Mouse (Mus musculus) c-Kit-positive CD71-positive TER-119-negative erythroid progenitor cells, embryonic 14.5 days (primary cell): ENCODE data around the gene D6Ertd527e.
A peak's percentile ranks its signal among the peaks of the same experiment; 100 is the strongest.

ENCODE experiments used
- DNase-seq: peaks from one replicate; pipeline ENCODE4 v3.0.0-alpha.2; 2013; ENCODE audit warnings: low read depth

D6Ertd527e gene

GRCm38 (mm10) chr6:87111493-87111892, 6.9 kb downstream of the D6Ertd527e start:
- DNase-seq = no peak

DNA sequence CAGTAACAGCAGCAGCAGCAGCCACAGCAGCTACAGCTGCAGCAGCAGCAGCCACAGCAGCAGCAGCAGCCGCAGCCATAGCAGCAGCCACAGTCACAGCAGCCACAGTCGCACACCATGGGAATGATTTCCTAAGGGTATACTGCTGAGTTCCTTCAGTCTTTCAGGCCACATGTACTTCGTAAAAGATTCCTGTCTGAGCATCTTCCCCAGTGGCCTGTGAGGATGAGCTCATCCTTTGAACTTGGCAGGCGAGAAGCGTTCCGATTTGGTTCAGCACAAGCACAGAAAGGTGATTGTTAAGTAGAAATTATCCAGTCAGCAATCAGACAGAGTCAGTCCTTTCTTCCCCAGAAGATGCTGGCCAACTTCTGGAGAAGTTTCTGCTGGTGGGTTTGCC, 7.6 kb downstream of the D6Ertd527e start:
- DNase-seq = no peak

DNA sequence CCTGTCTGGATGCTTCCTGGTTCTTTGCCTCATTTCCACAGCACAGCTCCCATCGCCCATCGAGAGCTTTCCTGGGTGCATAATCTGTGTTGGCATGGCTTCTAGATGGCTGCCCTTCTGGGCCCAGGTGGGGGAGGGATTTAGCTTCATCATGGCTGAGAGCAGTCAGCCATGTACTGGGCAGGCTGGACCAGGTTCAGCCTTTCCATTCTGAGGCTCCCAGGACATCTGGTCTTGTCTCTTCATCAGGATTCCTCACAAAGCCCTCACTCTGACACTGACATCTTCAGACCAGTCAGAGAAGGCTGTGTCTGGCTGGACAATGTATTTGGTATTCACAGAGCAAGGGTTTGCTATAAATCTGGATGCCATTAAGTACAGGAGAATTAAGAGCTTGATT, 11.4 kb downstream of the D6Ertd527e start:
- DNase-seq = no peak

GRCm38 (mm10) chr6:87116596-87116995, 12.1 kb downstream of the D6Ertd527e start:
- DNase-seq = no peak

GRCm38 (mm10) chr6:87119066-87119837, 14.7 kb downstream of the D6Ertd527e start:
- no peak for DNase-seq

DNA sequence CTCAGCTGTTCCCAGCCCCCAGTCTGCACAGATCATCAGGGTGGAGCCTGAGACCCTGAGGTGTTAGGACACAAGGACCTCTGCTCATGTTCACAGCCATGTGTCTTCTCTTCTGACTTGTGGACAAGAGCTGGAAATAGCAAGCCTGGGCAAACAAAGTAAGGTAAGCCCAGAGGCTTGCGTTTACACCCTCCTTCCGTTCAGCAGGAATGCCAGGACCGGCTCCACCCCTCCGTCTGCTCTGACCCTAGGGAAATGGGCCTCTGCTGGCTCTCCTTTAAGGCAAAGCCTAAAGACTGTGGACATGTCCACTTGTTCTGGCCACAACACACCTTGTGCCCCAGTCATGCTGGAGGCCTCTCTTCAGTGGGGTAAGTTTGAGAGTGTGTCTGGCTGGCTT, 15.4 kb downstream of the D6Ertd527e start:
- DNase-seq = no peak

GRCm38 (mm10) chr6:87120661-87121060, 16.1 kb downstream of the D6Ertd527e start:
- no peak for DNase-seq

DNA sequence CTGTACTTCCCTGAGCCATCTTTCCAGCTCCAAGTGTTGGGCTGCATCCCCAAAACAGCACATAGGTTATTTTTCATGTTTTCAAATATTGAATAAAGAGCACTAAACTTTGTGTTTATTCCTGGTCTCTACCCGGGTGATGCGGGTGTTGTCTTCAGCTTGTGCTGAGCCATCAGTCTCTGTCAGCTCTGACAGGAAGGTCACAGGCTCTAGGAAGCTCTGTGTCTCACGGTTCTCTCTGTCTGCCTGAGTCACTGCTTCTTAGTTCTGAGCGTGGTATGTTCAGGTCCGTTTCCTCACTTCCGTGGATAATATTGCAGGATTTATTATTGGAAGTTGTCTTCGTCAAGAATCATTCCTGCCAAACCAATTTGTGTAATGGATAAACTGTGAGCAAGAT, 17.4 kb downstream of the D6Ertd527e start:
- no peak for DNase-seq

GRCm38 (mm10) chr6:87123406-87123805, 18.9 kb downstream of the D6Ertd527e start:
- no peak for DNase-seq

GRCm38 (mm10) chr6:87123973-87124372, 19.4 kb downstream of the D6Ertd527e start:
- no peak for DNase-seq

DNA sequence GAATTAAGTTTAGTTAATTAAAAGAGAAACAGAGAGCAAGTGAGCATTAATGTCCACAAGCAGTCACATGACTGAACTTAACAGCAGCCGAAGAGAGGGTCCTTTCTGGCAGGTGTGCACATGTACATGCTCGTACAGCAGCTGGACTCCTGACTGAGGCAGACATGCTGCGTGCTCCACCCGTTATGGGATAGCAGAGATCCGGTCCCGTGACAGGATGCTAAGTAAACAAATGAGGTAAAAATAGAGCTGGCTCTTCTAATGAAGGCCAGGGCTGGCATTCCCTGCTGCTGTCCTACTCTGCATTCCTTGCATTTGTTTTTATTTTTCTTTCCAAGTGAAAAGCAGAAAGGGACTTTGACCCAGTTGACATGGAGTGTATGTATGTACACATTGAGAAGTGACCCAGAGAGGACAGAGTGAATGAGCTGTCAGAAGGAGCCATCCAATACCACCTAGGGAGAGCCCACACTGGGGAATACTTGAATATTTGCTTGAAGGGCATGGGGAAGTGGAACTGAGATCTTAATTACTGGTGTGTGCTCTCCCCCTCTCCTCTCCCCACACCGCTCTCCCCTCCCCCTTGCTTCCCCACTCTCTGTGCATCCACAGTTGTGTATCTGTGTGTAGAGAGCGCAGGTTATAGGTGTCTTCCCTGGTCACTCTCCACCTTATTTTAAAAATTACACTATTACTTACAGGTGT, 22.7 kb downstream of the D6Ertd527e start:
- DNase-seq = no peak

- no peak for DNase-seq
Measured at GRCm38 (mm10) chr6:87129861-87130260, 25.3 kb downstream of the D6Ertd527e start.

DNA sequence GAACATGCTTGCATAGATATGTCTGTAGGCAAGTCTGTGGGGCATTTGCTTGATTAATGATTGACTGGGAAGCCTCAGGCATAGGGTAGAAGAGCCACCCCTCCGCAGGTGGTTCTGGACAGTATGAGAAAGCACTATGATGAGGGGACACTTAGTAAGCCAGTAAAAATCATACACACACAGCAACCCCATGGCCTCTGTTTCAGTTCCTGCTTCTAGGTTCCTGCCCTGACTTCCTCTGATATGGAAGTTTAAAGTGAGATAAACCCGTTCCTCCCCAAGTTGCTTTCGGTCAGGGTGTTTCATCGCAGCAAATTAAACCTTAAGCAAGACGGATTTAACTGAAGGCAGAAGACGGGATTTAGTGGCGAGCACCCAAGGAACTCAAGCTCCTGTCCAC, 26.1 kb downstream of the D6Ertd527e start:
- no peak for DNase-seq

DNA sequence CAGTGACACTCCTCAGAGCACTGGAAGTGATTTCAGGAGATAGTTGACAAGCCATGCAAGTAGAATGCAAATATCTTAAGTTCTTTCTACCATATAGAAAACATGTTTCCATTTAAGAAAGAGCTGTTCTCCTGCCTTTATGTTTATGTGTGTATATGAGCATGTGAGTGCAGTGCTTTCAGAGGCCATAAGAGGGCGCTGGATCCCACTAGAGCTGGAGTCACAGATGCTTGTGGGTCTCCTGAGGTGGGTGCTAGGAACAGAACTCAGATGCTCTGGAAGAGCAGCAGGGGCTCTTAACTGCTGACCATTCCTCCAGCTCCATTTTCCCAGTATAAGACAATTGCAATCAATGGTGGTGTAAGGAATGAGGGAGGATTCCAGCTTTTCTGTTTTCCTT, 26.5 kb downstream of the D6Ertd527e start:
- no peak for DNase-seq

DNA sequence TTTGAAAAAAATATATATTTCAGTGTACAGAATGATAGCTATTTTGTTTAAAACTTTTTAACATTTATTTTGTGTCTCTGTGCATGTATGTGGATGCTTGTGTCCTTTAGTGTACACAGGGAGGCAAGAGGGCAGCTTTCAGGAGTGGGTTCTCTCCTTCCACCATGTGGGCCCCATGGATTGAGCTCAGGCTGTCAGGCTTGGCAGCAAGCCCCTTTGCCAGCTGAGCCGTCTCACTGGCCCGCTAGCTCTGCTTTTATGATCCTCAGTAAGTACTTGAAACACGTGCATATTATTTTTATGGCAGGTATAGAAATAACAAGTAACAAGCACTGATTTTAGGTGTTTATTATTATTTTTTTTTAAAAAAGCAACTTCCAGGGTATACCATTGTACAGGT, 29.0 kb downstream of the D6Ertd527e start:
- DNase-seq = no peak

DNA sequence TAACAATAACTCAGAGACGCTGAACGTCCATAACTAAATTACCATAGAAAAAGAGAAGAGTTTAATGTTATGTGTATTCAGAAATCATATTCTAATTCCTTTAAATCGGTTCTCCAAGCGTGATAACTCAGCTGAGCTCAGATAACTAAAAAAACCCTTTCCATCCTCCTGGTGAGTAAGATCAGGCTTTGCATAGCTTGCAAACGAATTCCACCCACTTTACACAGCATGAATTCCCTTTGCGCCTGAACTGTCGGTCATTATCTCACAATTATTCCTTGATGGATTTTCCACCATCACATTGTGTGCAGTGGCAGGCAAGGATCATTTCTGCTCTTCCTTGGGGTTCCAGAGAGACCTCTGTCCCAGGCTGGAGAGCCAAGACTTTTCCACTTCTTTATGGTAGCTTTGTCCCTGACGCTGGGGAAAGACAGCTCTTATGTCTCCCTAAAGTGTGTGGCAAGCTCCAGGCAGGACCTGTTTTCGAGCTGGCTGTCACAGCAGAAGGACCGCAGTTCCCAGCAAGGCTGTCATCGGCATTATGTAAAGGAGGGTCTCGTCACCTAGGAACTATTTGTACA, 29.5 kb downstream of the D6Ertd527e start:
- DNase-seq = no peak

GRCm38 (mm10) chr6:87138479-87138878, 33.9 kb downstream of the D6Ertd527e start:
- DNase-seq = no peak

- peak; percentile 41 for DNase-seq
Measured at GRCm38 (mm10) chr6:87139796-87140553, 35.4 kb downstream of the D6Ertd527e start.

DNA sequence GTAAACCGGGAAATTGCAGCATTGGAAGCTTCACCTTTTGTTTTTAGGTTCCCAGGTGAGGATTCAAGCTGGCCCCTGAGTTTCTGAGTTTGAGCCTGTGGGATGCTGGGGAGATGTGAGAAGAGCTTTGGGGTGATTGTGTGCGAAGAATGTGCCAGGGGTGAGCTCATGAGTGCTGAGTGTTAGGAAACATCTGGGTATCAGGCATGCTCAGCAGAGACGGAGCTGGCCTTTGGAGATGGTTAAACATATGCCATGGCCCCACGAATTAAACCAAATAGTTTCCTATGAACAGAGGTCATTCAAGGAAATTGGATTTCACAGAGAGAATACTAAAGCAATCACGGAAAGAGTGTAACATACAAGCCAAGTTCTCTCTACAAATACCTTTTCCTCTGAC, 37.7 kb downstream of the D6Ertd527e start:
- DNase-seq = no peak

GRCm38 (mm10) chr6:87143594-87143993, 39.0 kb downstream of the D6Ertd527e start:
- no peak for DNase-seq

- no peak for DNase-seq
Measured at GRCm38 (mm10) chr6:87147921-87148320, 43.4 kb downstream of the D6Ertd527e start.

GRCm38 (mm10) chr6:87150471-87150870, 45.9 kb downstream of the D6Ertd527e start:
- DNase-seq = no peak
